Mouse (Mus musculus) heart, embryonic 14.5 days (tissue): ENCODE measurements around the gene Chit1. TPM values are rescaled to one million over a fixed set of nuclear protein-coding genes. Genes with fewer than 3 reads are reported as not detected.

Experiments used
- ATAC-seq: fragments of 200-750 bp; cut with Nextera tagmentation; 2 replicates; pipeline ENCODE4 v1.8.0; 2017; ENCODE audit warnings: low read depth, moderate TSS enrichment; ENCODE audit not compliant: insufficient number of reproducible peaks, insufficient read depth, low FRiP score
- H3K27ac ChIP-seq, 2 experiments: fragments of 200-500 bp in 1 of 2; fragments of 300-500 bp in 1 of 2; sonication (generic) in 1 of 2; replicated peaks in 1 of 2; 2 replicates each; pipeline ENCODE4 v1.5.1; 2012 to 2014; ENCODE audit warnings: low read depth in 2 of 2, low read length in 2 of 2, control low read depth in 1 of 2, mild to moderate bottlenecking in 1 of 2, mixed read lengths in 1 of 2; ENCODE audit not compliant: control insufficient read depth in 1 of 2, insufficient read depth in 1 of 2
- H3K27me3 ChIP-seq: fragments of 300-500 bp; sonication (generic); 2 replicates; pipeline ENCODE4 v1.6.1; 2014; ENCODE audit warnings: mild to moderate bottlenecking, low read length, control low read depth; ENCODE audit not compliant: control insufficient read depth, insufficient read depth
- H3K36me3 ChIP-seq: fragments of 300-500 bp; sonication (generic); 2 replicates; pipeline ENCODE4 v1.6.1; 2014; ENCODE audit warnings: mild to moderate bottlenecking, control low read depth, low read length, mixed read lengths; ENCODE audit not compliant: control insufficient read depth, insufficient read depth
- H3K4me1 ChIP-seq, 2 experiments: fragments of 200-500 bp in 1 of 2; fragments of 300-500 bp in 1 of 2; sonication (generic) in 1 of 2; 2 replicates each; pipeline ENCODE4 v1.6.1; 2012 to 2014; ENCODE audit warnings: low read length in 2 of 2, control low read depth in 1 of 2, mixed read lengths in 1 of 2; ENCODE audit not compliant: control insufficient read depth in 2 of 2, insufficient read depth in 2 of 2
- H3K4me2 ChIP-seq: fragments of 300-500 bp; sonication (generic); 2 replicates; pipeline ENCODE4 v1.6.1; 2014; ENCODE audit warnings: mild to moderate bottlenecking, low read length
- H3K4me3 ChIP-seq, 2 experiments: fragments of 200-500 bp in 1 of 2; fragments of 300-500 bp in 1 of 2; sonication (generic) in 1 of 2; 2 replicates each; pipeline ENCODE4 v1.5.1; 2012 to 2014; ENCODE audit warnings: low read length in 2 of 2, mild to moderate bottlenecking in 2 of 2, control low read depth in 1 of 2, low read depth in 1 of 2, moderate library complexity in 1 of 2; ENCODE audit not compliant: control insufficient read depth in 1 of 2, insufficient read depth in 1 of 2
- H3K9ac ChIP-seq: fragments of 300-500 bp; sonication (generic); 2 replicates; pipeline ENCODE4 v1.6.1; 2014; ENCODE audit warnings: mild to moderate bottlenecking, low read length
- H3K9me3 ChIP-seq: fragments of 300-500 bp; sonication (generic); 2 replicates; pipeline ENCODE4 v1.6.1; 2016; ENCODE audit warnings: low read length, control low read depth; ENCODE audit not compliant: control insufficient read depth
- WGBS: fragments of 180-500 bp; shearing (Covaris S2); extraction: QIAGEN DNeasy Blood & Tissue Kit; methylation state at CpG from one replicate; pipeline ENCODE4 v1.1.7; 2014; 5-methylcytosine and 5-hydroxymethylcytosine counted together
- polyA plus RNA-seq: library from polyadenylated mRNA; unstranded; fragments of >200 nt; fragmentation: Nextera tagmentation; extraction: Ambion mirVana; gene quantifications from 2 replicates; pipeline ENCODE4 v1.2.1, GENCODE M21; 2014

The Chit1 gene
- polyA plus RNA-seq, 1 experiment from 2014 or later: 0.96 TPM

DNA sequence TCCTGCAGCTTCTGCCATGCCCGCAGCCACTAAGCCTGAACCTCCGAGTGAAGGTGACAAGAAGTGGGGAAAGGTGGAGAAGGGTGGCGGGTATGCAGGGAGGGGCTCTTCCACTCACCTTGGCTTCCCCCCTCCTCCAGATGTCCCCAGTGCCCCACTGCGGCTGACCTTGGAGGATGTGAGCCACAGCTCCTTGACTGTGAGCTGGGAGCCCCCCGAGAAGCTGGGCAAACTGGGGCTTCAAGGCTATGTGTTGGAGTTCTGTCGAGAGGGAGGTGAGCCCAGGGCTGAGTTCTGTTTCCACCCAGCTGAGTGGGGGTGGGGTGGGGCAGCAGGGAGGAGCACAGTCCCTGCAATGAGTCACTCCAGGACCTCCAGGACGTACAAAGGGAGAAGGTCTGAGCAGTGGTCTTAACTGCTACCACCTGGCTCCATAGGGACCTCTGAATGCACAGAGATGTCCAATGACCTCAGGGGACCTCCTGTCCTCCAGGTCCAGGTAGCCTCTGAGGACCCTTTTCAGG lies 82.7 kb downstream of the Chit1 start:
- H3K27ac ChIP-seq: no peak overlapping the region
- ATAC-seq: no peak
- no peak overlapping the region for H3K4me3 ChIP-seq
- WGBS: 45% methylated on average over 7 of the region's 7 CpGs
- H3K4me2 ChIP-seq: no peak overlapping the region
- H3K27me3 ChIP-seq: peaks cover 2% of the 10 kb centered on the region
- peak overlapping the region; percentile 13; the same call in 1 of the 2 replicates for H3K9ac ChIP-seq
- H3K36me3 ChIP-seq: no peaks in the 10 kb centered on the region
- H3K9me3 ChIP-seq: no peaks in the 10 kb centered on the region
- H3K4me1 ChIP-seq: peaks cover 32 to 36% of the 10 kb centered on the region in 2 experiments

GRCm38 (mm10) chr1:134194298-134195022 lies 83.4 kb downstream of the Chit1 start:
- peak overlapping the region; percentile 8; the same call in 1 of the 2 replicates for H3K9ac ChIP-seq

DNA sequence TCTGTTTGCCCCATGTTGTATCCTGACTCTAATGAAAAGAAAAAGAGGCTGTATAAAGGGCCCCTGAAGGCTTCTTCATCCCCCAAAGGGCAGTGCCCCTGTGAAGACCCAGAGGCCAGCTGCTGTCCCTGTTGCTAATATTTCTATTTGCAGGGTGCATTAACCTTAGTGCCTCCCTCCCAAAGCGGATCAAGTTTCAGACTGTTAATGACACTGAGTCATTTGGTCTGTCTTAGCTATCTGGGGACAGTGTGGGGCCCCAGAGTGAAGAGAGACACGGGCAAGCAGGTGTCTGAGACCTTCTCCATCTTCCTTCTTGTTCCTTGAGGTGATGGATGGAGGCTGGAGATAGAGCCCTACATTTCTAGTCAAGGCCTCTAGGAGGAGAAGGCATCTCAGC lies 84.1 kb downstream of the Chit1 start:
- Histone ChIP-seq H3K27ac (peak overlapping the region in 1 of 2 experiments; percentile 70; a peak in 2 of 4 replicates), H3K27me3 (no peaks in the 10 kb centered on the region), H3K4me3 (no peak overlapping the region), H3K4me2 (peak overlapping the region; percentile 31), H3K4me1 (peaks cover 29 to 34% of the 10 kb centered on the region in 2 experiments), H3K9ac (peak overlapping the region; percentile 25; the same call in 1 of the 2 replicates), H3K36me3 (no peaks in the 10 kb centered on the region), H3K9me3 (no peaks in the 10 kb centered on the region)
- WGBS: 41% methylated on average over 2 of the region's 2 CpGs
- no peak for ATAC-seq

More at GRCm38 (mm10) chr1:134194298-134195022, 83.4 kb downstream of the Chit1 start:
- 57% methylated on average over 16 of the region's 16 CpGs for WGBS
- Histone ChIP-seq H3K9me3 (no peaks in the 10 kb centered on the region), H3K4me1 (peaks cover 29 to 34% of the 10 kb centered on the region in 2 experiments), H3K27me3 (no peaks in the 10 kb centered on the region), H3K4me2 (no peak overlapping the region), H3K27ac (0 out of 4 replicates have a peak overlapping the region, but pooled peaks of 1 of the 2 experiments have one; percentile 70), H3K4me3 (no peak overlapping the region), H3K36me3 (no peaks in the 10 kb centered on the region)
- no peak for ATAC-seq

DNA sequence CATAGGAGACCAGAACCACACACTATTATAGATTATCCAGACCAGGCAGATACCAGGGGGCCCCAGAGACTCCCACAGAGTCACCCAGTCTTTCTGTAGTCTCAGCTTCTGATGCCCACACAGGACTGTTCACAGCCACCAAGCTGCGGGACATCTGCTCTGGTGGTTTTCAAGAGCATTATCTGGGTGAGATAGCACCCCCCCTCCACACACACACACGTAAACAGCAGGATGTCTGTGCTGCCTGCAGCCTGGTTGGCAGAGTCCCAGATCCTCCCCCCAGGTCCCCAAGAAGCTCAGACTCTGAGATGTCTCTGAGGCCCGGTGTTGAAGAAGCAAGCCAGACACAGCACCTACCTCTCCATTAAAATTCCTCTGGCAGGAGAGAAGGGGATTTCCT lies 84.5 kb downstream of the Chit1 start:
- Histone ChIP-seq H3K27me3 (no peaks in the 10 kb centered on the region), H3K9ac (peak overlapping the region; percentile 25; the same call in 1 of the 2 replicates), H3K4me2 (peak overlapping the region; percentile 31), H3K4me3 (no peak overlapping the region), H3K9me3 (no peaks in the 10 kb centered on the region), H3K27ac (peak overlapping the region; percentile 65 to 70; a peak in 3 of 4 replicates), H3K36me3 (no peaks in the 10 kb centered on the region), H3K4me1 (peaks cover 29 to 34% of the 10 kb centered on the region in 2 experiments)
- 6% methylated on average over 3 of the region's 3 CpGs for WGBS
- ATAC-seq: 0 out of 2 replicates have a peak, but pooled peaks have one; percentile 26

DNA sequence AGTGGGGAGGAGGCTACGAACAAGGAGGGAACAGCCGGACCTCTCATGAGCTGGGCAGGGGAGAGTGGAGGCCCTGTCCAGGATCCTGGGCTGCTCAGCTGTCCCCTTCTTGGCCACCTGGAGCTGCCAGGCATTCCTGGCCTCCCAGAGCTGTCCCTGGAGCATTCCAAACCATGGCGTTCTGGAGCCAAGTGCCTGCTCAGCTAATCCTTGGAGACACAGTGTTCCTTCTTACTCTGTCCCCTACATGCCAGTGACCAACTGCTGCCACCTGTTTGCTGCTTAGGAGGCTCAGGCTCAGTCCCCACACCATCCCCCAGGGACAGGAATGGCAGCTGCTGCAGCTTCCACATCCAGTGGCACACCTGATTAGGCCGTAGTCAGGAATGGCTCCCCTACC lies 84.9 kb downstream of the Chit1 start:
- 16% methylated on average over 4 of the region's 4 CpGs for WGBS
- Histone ChIP-seq H3K4me2 (peak overlapping the region; percentile 31), H3K9me3 (no peaks in the 10 kb centered on the region), H3K27me3 (no peaks in the 10 kb centered on the region), H3K4me1 (peaks cover 29 to 34% of the 10 kb centered on the region in 2 experiments), H3K9ac (0 out of 2 replicates have a peak overlapping the region, but pooled peaks have one; percentile 25), H3K4me3 (no peak overlapping the region), H3K27ac (peak overlapping the region; percentile 65 to 70), H3K36me3 (no peaks in the 10 kb centered on the region)
- 0 out of 2 replicates have a peak, but pooled peaks have one; percentile 35 for ATAC-seq

- no peak for ATAC-seq
- Histone ChIP-seq H3K4me2 (peak overlapping the region; percentile 31; the same call in 1 of the 2 replicates), H3K36me3 (no peaks in the 10 kb centered on the region), H3K4me3 (no peak overlapping the region), H3K9me3 (no peaks in the 10 kb centered on the region), H3K27me3 (no peaks in the 10 kb centered on the region), H3K9ac (no peak overlapping the region), H3K27ac (peak overlapping the region; percentile 65 to 70; a peak in 3 of 4 replicates), H3K4me1 (peaks cover 29 to 34% of the 10 kb centered on the region in 2 experiments)
- WGBS: 62% methylated on average over 4 of the region's 4 CpGs
Measured at GRCm38 (mm10) chr1:134196386-134196785, 85.3 kb downstream of the Chit1 start.

GRCm38 (mm10) chr1:134197325-134197982 lies 86.4 kb downstream of the Chit1 start:
- H3K36me3 ChIP-seq: no peaks in the 10 kb centered on the region
- H3K27ac ChIP-seq: no peak overlapping the region
- no peak overlapping the region for H3K9ac ChIP-seq
- 78% methylated on average over 15 of the region's 15 CpGs for WGBS
- no peaks in the 10 kb centered on the region for H3K9me3 ChIP-seq
- ATAC-seq: no peak
- H3K4me1 ChIP-seq: peaks cover 29 to 34% of the 10 kb centered on the region in 2 experiments
- no peak overlapping the region for H3K4me2 ChIP-seq
- H3K27me3 ChIP-seq: no peaks in the 10 kb centered on the region
- H3K4me3 ChIP-seq: no peak overlapping the region
